Mouse (Mus musculus) megakaryocyte, embryonic 14.5 days (primary cell): ENCODE measurements around the gene Rnf126. TPM values are rescaled to one million over a fixed set of nuclear protein-coding genes. Genes with fewer than 3 reads are reported as not detected.

Source experiments
- H3K27me3 ChIP-seq: replicated peaks from 2 replicates; pipeline ENCODE3; 2012; ENCODE audit warnings: inconsistent platforms
- H3K36me3 ChIP-seq: replicated peaks from 2 replicates; pipeline ENCODE3; 2012; ENCODE audit warnings: low read length, inconsistent platforms, mixed read lengths
- H3K4me1 ChIP-seq: 2 replicates; pipeline ENCODE4 v1.6.1; 2012; ENCODE audit warnings: inconsistent platforms
- H3K4me3 ChIP-seq: replicated peaks from 2 replicates; pipeline ENCODE3; 2012; ENCODE audit warnings: moderate library complexity, mild to moderate bottlenecking, inconsistent platforms
- H3K9me3 ChIP-seq: 2 replicates; pipeline ENCODE4 v1.6.1; 2012; ENCODE audit warnings: inconsistent platforms
- FLI1 ChIP-seq: IDR thresholded peaks from 2 replicates; pipeline ENCODE4 v1.6.1; 2012; ENCODE audit warnings: low read length, inconsistent platforms, mixed read lengths
- GATA1 ChIP-seq: IDR thresholded peaks from 3 replicates; pipeline ENCODE4 v1.6.1; 2012; ENCODE audit warnings: mixed read lengths, low read length, inconsistent platforms, borderline replicate concordance
- polyA plus RNA-seq: library from polyadenylated mRNA; stranded (reverse); fragments of >175 nt; gene quantifications from 2 replicates; pipeline ENCODE4 v1.2.3, GENCODE M21; 2012; ENCODE audit warnings: low replicate concordance; ENCODE audit not compliant: insufficient read depth

Rnf126 gene
- polyA plus RNA-seq, 1 experiment, result 302 TPM

GRCm38 (mm10) chr10:79803716-79804323 lies 37.1 kb upstream of the Rnf126 start:
- no peak for TF ChIP-seq FLI1
- TF ChIP-seq GATA1, result no peak
- Histone ChIP-seq H3K9me3 (no peaks in the 10 kb centered on the region), H3K4me1 (peaks cover 49% of the 10 kb centered on the region), H3K4me3 (no peak overlapping the region), H3K27me3 (peaks cover 34% of the 10 kb centered on the region), H3K36me3 (peaks cover 9% of the 10 kb centered on the region)

- H3K9me3 ChIP-seq, result no peaks in the 10 kb centered on the region
- H3K27me3 ChIP-seq, result peaks cover 30% of the 10 kb centered on the region
- H3K4me3 ChIP-seq, result no peak overlapping the region
- H3K36me3 ChIP-seq, result peaks cover 1% of the 10 kb centered on the region
- TF ChIP-seq GATA1 (no peak), FLI1 (no peak)
- H3K4me1 ChIP-seq, result peaks cover 52% of the 10 kb centered on the region
Observed at GRCm38 (mm10) chr10:79802331-79802971, 35.7 kb upstream of the Rnf126 start.

DNA sequence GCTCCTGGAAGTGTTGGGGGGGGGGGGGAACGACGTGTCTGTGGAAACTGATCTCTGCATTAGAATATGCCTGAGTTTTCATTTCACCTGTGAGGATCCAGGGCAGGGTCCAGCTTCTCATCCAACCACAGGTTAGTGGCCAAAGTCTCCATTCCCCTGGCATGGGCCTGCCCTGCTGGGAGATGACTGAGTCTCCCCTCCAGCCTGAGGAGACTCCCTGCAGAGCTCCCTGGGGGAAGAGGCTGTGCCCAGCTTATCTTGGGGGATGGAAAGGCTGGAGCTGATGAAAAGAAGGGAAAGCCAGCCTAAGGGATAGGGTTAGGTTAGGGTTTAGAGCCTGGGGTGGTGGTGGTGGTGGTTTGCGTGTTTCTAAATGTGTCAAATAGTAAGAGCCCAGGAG lies 35.1 kb upstream of the Rnf126 start:
- Histone ChIP-seq H3K9me3 (no peaks in the 10 kb centered on the region), H3K36me3 (no peaks in the 10 kb centered on the region), H3K4me3 (no peak overlapping the region), H3K4me1 (peaks cover 53% of the 10 kb centered on the region), H3K27me3 (peaks cover 30% of the 10 kb centered on the region)
- TF ChIP-seq FLI1 (no peak), GATA1 (no peak)

GRCm38 (mm10) chr10:79800508-79800907 lies 33.8 kb upstream of the Rnf126 start:
- H3K4me1 ChIP-seq, result peaks cover 57% of the 10 kb centered on the region
- H3K36me3 ChIP-seq, result no peaks in the 10 kb centered on the region
- peaks cover 20% of the 10 kb centered on the region for H3K27me3 ChIP-seq
- TF ChIP-seq FLI1 (no peak), GATA1 (no peak)
- no peak overlapping the region for H3K4me3 ChIP-seq
- peaks cover 2% of the 10 kb centered on the region; the same call in 1 of the 2 replicates for H3K9me3 ChIP-seq

GRCm38 (mm10) chr10:79798289-79798928 lies 31.7 kb upstream of the Rnf126 start:
- Histone ChIP-seq H3K4me3 (peak overlapping the region; percentile 82), H3K27me3 (peaks cover 17% of the 10 kb centered on the region), H3K9me3 (peaks cover 2% of the 10 kb centered on the region; the same call in 1 of the 2 replicates), H3K36me3 (no peaks in the 10 kb centered on the region), H3K4me1 (peaks cover 72% of the 10 kb centered on the region)
- no peak for TF ChIP-seq GATA1

DNA sequence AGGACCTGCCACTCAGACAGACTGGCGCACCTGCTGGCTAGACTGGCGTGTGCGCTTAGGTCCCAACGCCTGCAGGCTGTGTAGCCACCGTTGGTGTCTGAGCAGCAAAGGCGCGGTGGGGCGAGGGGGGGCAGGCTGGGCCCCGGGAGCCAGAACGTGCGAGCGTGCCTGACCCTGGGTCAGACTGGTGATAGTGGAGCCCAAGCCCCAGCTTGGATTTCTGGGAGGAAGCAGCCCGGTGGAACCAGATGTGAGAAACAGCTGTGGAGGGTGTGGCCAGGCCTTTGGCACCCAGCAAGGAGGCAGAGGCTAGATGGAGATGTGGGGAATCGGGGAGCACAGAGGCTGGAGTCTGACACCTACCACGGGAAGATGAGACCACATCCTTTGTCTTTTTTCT lies 30.6 kb upstream of the Rnf126 start:
- H3K4me3 ChIP-seq, result peak overlapping the region; percentile 40
- peaks cover 2% of the 10 kb centered on the region; the same call in 1 of the 2 replicates for H3K9me3 ChIP-seq
- no peak for TF ChIP-seq GATA1
- TF ChIP-seq FLI1, result no peak
- H3K4me1 ChIP-seq, result peaks cover 75% of the 10 kb centered on the region
- no peaks in the 10 kb centered on the region for H3K36me3 ChIP-seq
- peaks cover 15% of the 10 kb centered on the region for H3K27me3 ChIP-seq

GRCm38 (mm10) chr10:79795905-79796304 lies 29.2 kb upstream of the Rnf126 start:
- no peaks in the 10 kb centered on the region for H3K36me3 ChIP-seq
- H3K4me1 ChIP-seq, result peaks cover 65% of the 10 kb centered on the region
- H3K4me3 ChIP-seq, result no peak overlapping the region
- peaks cover 2% of the 10 kb centered on the region; the same call in 1 of the 2 replicates for H3K9me3 ChIP-seq
- H3K27me3 ChIP-seq, result peaks cover 17% of the 10 kb centered on the region
- TF ChIP-seq GATA1, result no peak
- TF ChIP-seq FLI1, result no peak

DNA sequence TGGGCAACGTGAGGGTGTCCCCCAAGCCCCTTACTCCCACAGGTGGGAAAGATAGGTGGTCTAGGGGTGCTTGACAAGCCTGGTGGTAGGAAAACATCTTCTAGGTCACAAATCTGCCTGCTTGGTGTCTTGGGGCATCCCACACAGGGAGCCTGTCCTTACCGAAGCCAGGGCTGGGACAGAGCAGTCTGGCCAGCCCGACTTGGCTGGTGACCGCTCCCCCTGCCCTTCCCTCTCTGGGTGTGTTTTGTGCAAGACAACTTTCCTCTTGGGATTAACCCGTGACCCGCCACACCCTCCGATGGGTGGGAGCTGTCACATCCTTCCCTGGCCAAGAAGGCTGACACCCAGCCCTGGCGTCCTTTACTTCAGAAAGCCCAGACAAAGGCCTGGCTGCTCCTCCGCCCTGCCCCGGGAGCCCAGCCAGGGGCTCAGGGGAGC lies 27.8 kb upstream of the Rnf126 start:
- peak overlapping the region; percentile 93 for H3K4me3 ChIP-seq
- TF ChIP-seq FLI1, result no peak
- TF ChIP-seq GATA1, result no peak
- peaks cover 68% of the 10 kb centered on the region for H3K4me1 ChIP-seq
- peaks cover 2% of the 10 kb centered on the region; the same call in 1 of the 2 replicates for H3K9me3 ChIP-seq
- H3K27me3 ChIP-seq, result peaks cover 23% of the 10 kb centered on the region
- no peaks in the 10 kb centered on the region for H3K36me3 ChIP-seq

GRCm38 (mm10) chr10:79793738-79794490 lies 27.2 kb upstream of the Rnf126 start:
- Histone ChIP-seq H3K9me3 (peaks cover 2% of the 10 kb centered on the region; the same call in 1 of the 2 replicates), H3K27me3 (peaks cover 26% of the 10 kb centered on the region), H3K36me3 (no peaks in the 10 kb centered on the region), H3K4me1 (peaks cover 63% of the 10 kb centered on the region), H3K4me3 (peak overlapping the region; percentile 93)
- TF ChIP-seq FLI1 (no peak), GATA1 (no peak)
